Mouse (Mus musculus): ENCODE results near the gene Cntn3. TPM values are rescaled to one million over a fixed set of nuclear protein-coding genes. Genes with fewer than 3 reads are reported as not detected.

The Cntn3 gene
- polyA plus RNA-seq, 1 experiment, result 4.8 TPM

DNA sequence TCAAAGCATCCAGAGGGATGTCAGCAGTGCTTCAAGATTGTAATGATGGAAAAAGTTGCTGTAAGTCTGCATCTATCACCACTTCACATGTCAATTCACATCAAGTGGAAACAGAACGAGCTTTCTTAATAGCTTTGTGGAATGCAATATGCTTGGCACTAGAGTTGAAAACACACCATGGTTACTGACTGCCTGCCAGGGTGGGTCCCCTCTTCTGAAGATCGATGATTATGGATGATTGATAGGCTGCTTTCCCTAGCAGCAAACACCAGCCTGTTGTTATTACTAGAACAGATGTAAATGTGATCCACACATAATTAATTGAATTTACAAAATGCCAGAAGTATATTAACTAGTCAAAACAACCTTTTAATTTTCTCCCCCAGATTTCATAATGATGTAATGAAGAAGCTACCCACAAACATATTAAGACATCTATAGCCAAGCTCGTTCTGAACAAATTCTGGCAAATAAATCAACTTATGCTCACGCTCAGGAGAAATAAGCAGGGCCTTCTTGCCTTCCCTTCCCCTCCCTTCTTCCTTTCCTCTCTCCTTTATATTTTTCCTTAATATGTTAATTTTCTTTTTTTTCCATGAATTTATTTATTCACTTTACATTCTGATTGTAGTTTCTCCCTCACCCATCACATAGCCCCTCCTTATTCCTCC is 250.2 kb downstream of the Cntn3 start:
- 34% methylated on average over 4 of the region's 4 CpGs for WGBS

DNA sequence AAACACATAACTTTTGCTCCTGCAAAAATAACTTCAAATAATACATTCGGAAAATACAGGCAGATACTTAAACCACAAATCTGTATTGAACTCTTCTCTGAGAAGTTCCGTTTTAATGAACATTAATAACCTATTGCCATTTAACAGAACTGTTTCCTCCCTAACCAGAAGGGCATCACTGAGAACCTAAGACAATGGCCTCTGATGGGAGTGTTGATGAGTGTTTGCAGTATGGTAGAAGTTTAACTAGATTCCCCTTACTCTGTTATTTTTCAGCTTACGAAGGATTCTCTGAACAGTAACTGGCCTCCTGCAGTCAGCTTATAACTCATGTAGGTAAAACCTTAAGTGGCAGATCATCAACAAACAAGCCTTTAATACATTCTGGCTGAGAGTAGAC is 253.1 kb downstream of the Cntn3 start:
- no peak for TF ChIP-seq POLR2A (IDR thresholded peaks at IDR 0.05; ENCODE audit: borderline replicate concordance, insufficient read depth, low read length)
- no peak for TF ChIP-seq CTCF (IDR thresholded peaks at IDR 0.05; ENCODE audit: borderline replicate concordance, insufficient read depth, low read depth, low read length)
- Histone ChIP-seq H3K4me3 (replicated peaks; ENCODE audit: insufficient read depth, low read depth, low read length) (no peak overlapping the region), H3K4me1 (ENCODE audit: control insufficient read depth, insufficient read depth, low read length) (no peaks in the 10 kb centered on the region), H3K27me3 (ENCODE audit: control insufficient read depth, insufficient read depth, low read length) (no peaks in the 10 kb centered on the region), H3K27ac (ENCODE audit: insufficient read depth, low read length) (no peak overlapping the region)
- DNase-seq, result no peak
- WGBS, result 73% methylated on average over 3 of the region's 3 CpGs

More for the DNA sequence above, 250.2 kb downstream of the Cntn3 start:
- TF ChIP-seq POLR2A (IDR thresholded peaks at IDR 0.05; ENCODE audit: borderline replicate concordance, insufficient read depth, low read length) (no peak), CTCF (IDR thresholded peaks at IDR 0.05; ENCODE audit: borderline replicate concordance, insufficient read depth, low read depth, low read length) (no peak)
- Histone ChIP-seq H3K27me3 (ENCODE audit: control insufficient read depth, insufficient read depth, low read length) (no peaks in the 10 kb centered on the region), H3K4me1 (ENCODE audit: control insufficient read depth, insufficient read depth, low read length) (no peaks in the 10 kb centered on the region), H3K4me3 (replicated peaks; ENCODE audit: insufficient read depth, low read depth, low read length) (no peak overlapping the region), H3K27ac (ENCODE audit: insufficient read depth, low read length) (no peak overlapping the region)
- DNase-seq, result no peak

DNA sequence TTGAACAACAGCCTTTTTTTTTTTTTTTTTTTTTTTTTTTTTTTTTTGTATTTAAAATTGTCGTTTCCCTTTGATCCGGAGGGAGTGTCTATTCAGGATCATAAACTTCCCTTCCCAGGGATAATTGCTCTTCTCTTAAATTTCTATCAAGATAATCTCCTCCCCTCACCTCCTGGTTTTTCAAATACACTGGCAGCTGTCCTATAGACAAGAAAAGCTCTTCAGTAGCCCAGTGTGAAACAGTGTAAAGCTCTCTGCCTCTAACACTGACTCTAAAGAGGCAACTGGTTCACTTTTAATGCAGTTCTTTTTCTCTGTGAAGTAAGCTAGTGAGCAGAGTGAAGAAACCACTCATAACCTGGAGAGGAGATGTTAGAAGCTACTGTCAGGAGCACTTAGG is 290.0 kb downstream of the Cntn3 start:
- DNase-seq, result no peak
- no peak for TF ChIP-seq CTCF (IDR thresholded peaks at IDR 0.05; ENCODE audit: borderline replicate concordance, insufficient read depth, low read depth, low read length)
- TF ChIP-seq POLR2A (IDR thresholded peaks at IDR 0.05; ENCODE audit: borderline replicate concordance, insufficient read depth, low read length), result no peak
- H3K27me3 ChIP-seq (ENCODE audit: control insufficient read depth, insufficient read depth, low read length), result no peaks in the 10 kb centered on the region
- no peak overlapping the region for H3K27ac ChIP-seq (ENCODE audit: insufficient read depth, low read length)
- no peak overlapping the region for H3K4me3 ChIP-seq (replicated peaks; ENCODE audit: insufficient read depth, low read depth, low read length)
- H3K4me1 ChIP-seq (ENCODE audit: control insufficient read depth, insufficient read depth, low read length), result no peaks in the 10 kb centered on the region
- WGBS, result 64% methylated on average over 2 of the region's 2 CpGs

- TF ChIP-seq CTCF (IDR thresholded peaks at IDR 0.05; ENCODE audit: borderline replicate concordance, insufficient read depth, low read depth, low read length), result no peak
- no peak for TF ChIP-seq POLR2A (IDR thresholded peaks at IDR 0.05; ENCODE audit: borderline replicate concordance, insufficient read depth, low read length)
- Histone ChIP-seq H3K4me1 (ENCODE audit: control insufficient read depth, insufficient read depth, low read length) (no peaks in the 10 kb centered on the region), H3K27me3 (ENCODE audit: control insufficient read depth, insufficient read depth, low read length) (no peaks in the 10 kb centered on the region), H3K4me3 (replicated peaks; ENCODE audit: insufficient read depth, low read depth, low read length) (no peak overlapping the region), H3K27ac (ENCODE audit: insufficient read depth, low read length) (no peak overlapping the region)
- 85% methylated on average over 1 of the region's 1 CpGs for WGBS
- DNase-seq, result no peak
Measured at GRCm38 (mm10) chr6:102231015-102231414, 341.9 kb downstream of the Cntn3 start.

DNA sequence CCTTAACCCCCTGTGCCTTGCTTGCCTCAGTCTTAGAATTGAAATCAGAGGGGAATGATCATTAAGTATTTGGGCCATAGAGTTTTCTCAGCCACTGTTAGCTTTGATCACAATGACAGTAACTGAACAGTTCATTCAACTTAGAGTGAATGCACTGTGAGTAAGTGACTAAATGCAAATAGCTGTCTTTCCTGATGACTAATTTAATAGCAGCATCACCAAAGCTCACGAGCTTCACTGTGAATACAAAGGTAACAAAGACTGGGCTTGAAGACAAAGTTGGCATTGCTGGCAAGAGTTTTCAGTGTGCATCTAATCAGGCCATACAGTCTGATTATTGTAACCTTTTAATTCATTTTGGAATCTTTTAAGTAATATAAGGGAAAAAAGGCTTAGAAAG is 386.6 kb downstream of the Cntn3 start:
- 26% methylated on average over 1 of the region's 1 CpGs for WGBS
- no peak overlapping the region for H3K4me3 ChIP-seq (replicated peaks; ENCODE audit: insufficient read depth, low read depth, low read length)
- H3K27ac ChIP-seq (ENCODE audit: insufficient read depth, low read length), result no peak overlapping the region
- H3K4me1 ChIP-seq (ENCODE audit: control insufficient read depth, insufficient read depth, low read length), result no peaks in the 10 kb centered on the region
- H3K27me3 ChIP-seq (ENCODE audit: control insufficient read depth, insufficient read depth, low read length), result no peaks in the 10 kb centered on the region
- TF ChIP-seq POLR2A (IDR thresholded peaks at IDR 0.05; ENCODE audit: borderline replicate concordance, insufficient read depth, low read length) (no peak), CTCF (IDR thresholded peaks at IDR 0.05; ENCODE audit: borderline replicate concordance, insufficient read depth, low read depth, low read length) (no peak)
- no peak for DNase-seq

DNA sequence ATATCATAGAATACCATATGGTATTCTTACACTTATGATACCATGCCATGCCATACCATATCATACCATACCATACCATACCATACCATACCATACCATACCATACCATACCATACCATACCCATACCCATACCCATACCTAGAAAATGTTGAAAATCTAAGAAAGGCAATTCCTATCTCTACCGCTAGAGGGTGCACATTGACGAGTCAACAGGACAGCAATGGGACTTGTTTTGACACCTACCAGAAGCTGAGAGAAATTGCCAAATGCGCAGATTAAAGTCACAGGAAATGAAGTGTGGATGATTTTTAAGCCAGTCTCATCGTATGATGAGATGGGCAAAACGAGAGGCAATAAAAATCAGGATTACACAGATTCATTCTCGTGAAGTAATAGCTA is 402.0 kb downstream of the Cntn3 start:
- Histone ChIP-seq H3K27me3 (ENCODE audit: control insufficient read depth, insufficient read depth, low read length) (no peaks in the 10 kb centered on the region), H3K27ac (ENCODE audit: insufficient read depth, low read length) (no peak overlapping the region), H3K4me1 (ENCODE audit: control insufficient read depth, insufficient read depth, low read length) (no peaks in the 10 kb centered on the region), H3K4me3 (replicated peaks; ENCODE audit: insufficient read depth, low read depth, low read length) (no peak overlapping the region)
- WGBS, result 22% methylated on average over 6 of the region's 6 CpGs
- peak in 1 of 2 experiments; percentile 3 for DNase-seq
- peak; percentile 39; the same call in 1 of the 2 replicates for TF ChIP-seq CTCF (IDR thresholded peaks at IDR 0.05; ENCODE audit: borderline replicate concordance, insufficient read depth, low read depth, low read length)
- TF ChIP-seq POLR2A (IDR thresholded peaks at IDR 0.05; ENCODE audit: borderline replicate concordance, insufficient read depth, low read length), result no peak

DNA sequence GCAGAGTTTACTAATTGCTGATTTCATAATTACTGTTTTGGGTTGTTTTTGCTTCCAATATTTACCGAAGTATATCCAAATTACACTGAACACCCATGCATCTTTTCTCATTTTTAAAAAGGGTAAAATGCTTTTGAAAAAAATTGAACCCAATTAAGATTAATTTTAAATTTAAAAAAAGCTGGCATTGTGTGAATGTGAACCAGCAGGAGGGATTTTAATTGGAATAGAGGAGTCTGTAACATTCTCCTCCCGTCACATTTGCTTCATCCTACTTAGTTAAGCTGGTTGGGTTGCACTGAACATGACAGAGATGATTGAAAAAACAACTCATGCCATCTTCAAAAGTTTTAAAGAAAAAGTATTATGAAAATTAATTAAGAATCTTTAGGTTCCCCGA is 411.7 kb downstream of the Cntn3 start:
- 81% methylated on average over 3 of the region's 3 CpGs for WGBS

GRCm38 (mm10) chr6:102121676-102122075 is 451.2 kb downstream of the Cntn3 start:
- Histone ChIP-seq H3K27ac (ENCODE audit: insufficient read depth, low read length) (no peak overlapping the region), H3K4me3 (replicated peaks; ENCODE audit: insufficient read depth, low read depth, low read length) (no peak overlapping the region), H3K4me1 (ENCODE audit: control insufficient read depth, insufficient read depth, low read length) (no peaks in the 10 kb centered on the region), H3K27me3 (ENCODE audit: control insufficient read depth, insufficient read depth, low read length) (no peaks in the 10 kb centered on the region)
- DNase-seq, result no peak
- TF ChIP-seq CTCF (IDR thresholded peaks at IDR 0.05; ENCODE audit: borderline replicate concordance, insufficient read depth, low read depth, low read length) (no peak), POLR2A (IDR thresholded peaks at IDR 0.05; ENCODE audit: borderline replicate concordance, insufficient read depth, low read length) (no peak)
- WGBS, result 93% methylated on average over 4 of the region's 4 CpGs

More for the DNA sequence above, 411.7 kb downstream of the Cntn3 start:
- H3K27ac ChIP-seq (ENCODE audit: insufficient read depth, low read length), result no peak overlapping the region
- no peak for TF ChIP-seq POLR2A (IDR thresholded peaks at IDR 0.05; ENCODE audit: borderline replicate concordance, insufficient read depth, low read length)
- TF ChIP-seq CTCF (IDR thresholded peaks at IDR 0.05; ENCODE audit: borderline replicate concordance, insufficient read depth, low read depth, low read length), result no peak
- no peaks in the 10 kb centered on the region for H3K27me3 ChIP-seq (ENCODE audit: control insufficient read depth, insufficient read depth, low read length)
- no peaks in the 10 kb centered on the region for H3K4me1 ChIP-seq (ENCODE audit: control insufficient read depth, insufficient read depth, low read length)
- H3K4me3 ChIP-seq (replicated peaks; ENCODE audit: insufficient read depth, low read depth, low read length), result no peak overlapping the region
- no peak for DNase-seq

Measured in cerebellum, adult 2 months (tissue).